Mouse (Mus musculus) embryonic facial prominence, embryonic 11.5 days (tissue): ENCODE measurements around the gene Nav2. TPM values are rescaled to one million over a fixed set of nuclear protein-coding genes. Genes with fewer than 3 reads are reported as not detected.
A peak's percentile ranks its signal among the peaks of the same experiment; 100 is the strongest.

ENCODE experiments used
- ATAC-seq: fragments of 200-750 bp; cut with Nextera tagmentation; replicated peaks from 2 replicates; pipeline ENCODE4 v1.8.0; 2017; ENCODE audit warnings: low read depth; ENCODE audit not compliant: insufficient number of reproducible peaks, low FRiP score, low TSS enrichment
- DNase-seq: peaks from one replicate; pipeline ENCODE4 v3.0.0-alpha.2; 2015; ENCODE audit warnings: low spot score
- H3K27ac ChIP-seq: fragments of 300-500 bp; sonication (generic); replicated peaks from 2 replicates; pipeline ENCODE4 v1.5.1; 2014; ENCODE audit warnings: mild to moderate bottlenecking, low read depth, low read length, control low read depth
- H3K27me3 ChIP-seq: fragments of 300-500 bp; sonication (generic); 2 replicates; pipeline ENCODE4 v1.6.1; 2014; ENCODE audit warnings: mild to moderate bottlenecking, low read length, moderate library complexity, mixed read lengths; ENCODE audit not compliant: control insufficient read depth, insufficient read depth
- H3K36me3 ChIP-seq: fragments of 300-500 bp; sonication (generic); replicated peaks from 2 replicates; pipeline ENCODE4 v1.6.1; 2014; ENCODE audit warnings: low read depth, mild to moderate bottlenecking, low read length, moderate library complexity, mixed read lengths; ENCODE audit not compliant: control insufficient read depth, insufficient read depth
- H3K4me1 ChIP-seq: fragments of 300-500 bp; sonication (generic); 2 replicates; pipeline ENCODE4 v1.6.1; 2014; ENCODE audit warnings: low read length, mixed read lengths; ENCODE audit not compliant: control insufficient read depth, insufficient read depth
- H3K4me2 ChIP-seq: fragments of 300-500 bp; sonication (generic); 2 replicates; pipeline ENCODE4 v1.6.1; 2014; ENCODE audit warnings: low read depth, mild to moderate bottlenecking, control low read depth, low read length, moderate library complexity
- H3K4me3 ChIP-seq: fragments of 300-500 bp; sonication (generic); 2 replicates; pipeline ENCODE4 v1.5.1; 2014; ENCODE audit warnings: low read depth, low read length, control low read depth
- H3K9ac ChIP-seq: fragments of 300-500 bp; sonication (generic); replicated peaks from 2 replicates; pipeline ENCODE4 v1.6.1; 2014; ENCODE audit warnings: mild to moderate bottlenecking, control low read depth, low read length
- H3K9me3 ChIP-seq: fragments of 300-500 bp; sonication (generic); replicated peaks from 2 replicates; pipeline ENCODE4 v1.6.1; 2016; ENCODE audit warnings: mild to moderate bottlenecking, low read length, inconsistent platforms, mixed read lengths; ENCODE audit not compliant: control insufficient read depth
- WGBS: fragments of 180-500 bp; shearing (Covaris S2); extraction: QIAGEN DNeasy Blood & Tissue Kit; methylation state at CpG from one replicate; pipeline ENCODE4 v1.1.7; 2014; 5-methylcytosine and 5-hydroxymethylcytosine counted together
- polyA plus RNA-seq: library from polyadenylated mRNA; unstranded; fragments of >200 nt; fragmentation: Nextera tagmentation; extraction: Ambion mirVana; gene quantifications from 2 replicates; pipeline ENCODE4 v1.2.1, GENCODE M21; 2014

Nav2 gene
- polyA plus RNA-seq, 1 experiment from 2014 or later, result 7.3 TPM

- no peaks in the 10 kb centered on the region for H3K36me3 ChIP-seq
- no peak overlapping the region for H3K27ac ChIP-seq
- no peak for ATAC-seq
- H3K4me2 ChIP-seq, result no peak overlapping the region
- H3K4me1 ChIP-seq, result peaks cover 5% of the 10 kb centered on the region
- no peaks in the 10 kb centered on the region for H3K27me3 ChIP-seq
- DNase-seq, result no peak
- H3K4me3 ChIP-seq, result no peak overlapping the region
- 75% methylated on average over 15 of the region's 15 CpGs for WGBS
- no peaks in the 10 kb centered on the region for H3K9me3 ChIP-seq
- no peak overlapping the region for H3K9ac ChIP-seq
Measured at GRCm38 (mm10) chr7:49545706-49546097, 637.2 kb downstream of the Nav2 start.

GRCm38 (mm10) chr7:49548397-49548796 is 639.9 kb downstream of the Nav2 start:
- ATAC-seq, result no peak
- no peaks in the 10 kb centered on the region for H3K36me3 ChIP-seq
- DNase-seq, result no peak

GRCm38 (mm10) chr7:49553236-49553981 is 644.9 kb downstream of the Nav2 start:
- DNase-seq (peak; percentile 43), ATAC-seq (peak; percentile 31; the same call in 1 of the 2 replicates)
- 37% methylated on average over 11 of the region's 11 CpGs for WGBS
- no peak overlapping the region for H3K27ac ChIP-seq
- no peak overlapping the region for H3K9ac ChIP-seq
- H3K4me2 ChIP-seq, result no peak overlapping the region
- no peak overlapping the region for H3K4me3 ChIP-seq
- no peaks in the 10 kb centered on the region for H3K4me1 ChIP-seq
- no peaks in the 10 kb centered on the region for H3K27me3 ChIP-seq
- no peaks in the 10 kb centered on the region for H3K9me3 ChIP-seq
- no peaks in the 10 kb centered on the region for H3K36me3 ChIP-seq

More at GRCm38 (mm10) chr7:49548397-49548796, 639.9 kb downstream of the Nav2 start:
- H3K27ac ChIP-seq, result no peak overlapping the region
- 90% methylated on average over 11 of the region's 11 CpGs for WGBS
- no peak overlapping the region for H3K4me3 ChIP-seq
- H3K9ac ChIP-seq, result no peak overlapping the region
- H3K27me3 ChIP-seq, result no peaks in the 10 kb centered on the region
- H3K9me3 ChIP-seq, result no peaks in the 10 kb centered on the region
- no peak overlapping the region for H3K4me2 ChIP-seq
- H3K4me1 ChIP-seq, result peaks cover 5% of the 10 kb centered on the region

- H3K27me3 ChIP-seq, result no peaks in the 10 kb centered on the region
- no peak overlapping the region for H3K4me2 ChIP-seq
- no peaks in the 10 kb centered on the region for H3K36me3 ChIP-seq
- H3K4me1 ChIP-seq, result no peaks in the 10 kb centered on the region
- no peak overlapping the region for H3K27ac ChIP-seq
- DNase-seq (peak; percentile 4), ATAC-seq (no peak)
- no peaks in the 10 kb centered on the region for H3K9me3 ChIP-seq
- 84% methylated on average over 12 of the region's 12 CpGs for WGBS
- H3K9ac ChIP-seq, result no peak overlapping the region
- no peak overlapping the region for H3K4me3 ChIP-seq
Measured at GRCm38 (mm10) chr7:49558240-49558640, 649.7 kb downstream of the Nav2 start.

GRCm38 (mm10) chr7:49558895-49559294 is 650.4 kb downstream of the Nav2 start:
- Histone ChIP-seq H3K4me3 (no peak overlapping the region), H3K9ac (no peak overlapping the region), H3K27me3 (no peaks in the 10 kb centered on the region), H3K27ac (no peak overlapping the region), H3K36me3 (no peaks in the 10 kb centered on the region), H3K4me2 (no peak overlapping the region), H3K4me1 (no peaks in the 10 kb centered on the region), H3K9me3 (no peaks in the 10 kb centered on the region)
- no peak for DNase-seq
- ATAC-seq, result no peak
- WGBS, result 87% methylated on average over 5 of the region's 5 CpGs

GRCm38 (mm10) chr7:49560012-49560411 is 651.5 kb downstream of the Nav2 start:
- no peaks in the 10 kb centered on the region for H3K36me3 ChIP-seq
- H3K4me1 ChIP-seq, result no peaks in the 10 kb centered on the region
- no peak overlapping the region for H3K4me2 ChIP-seq
- no peak overlapping the region for H3K4me3 ChIP-seq
- DNase-seq (no peak), ATAC-seq (no peak)
- no peaks in the 10 kb centered on the region for H3K27me3 ChIP-seq
- WGBS, result 59% methylated on average over 4 of the region's 4 CpGs
- H3K9me3 ChIP-seq, result no peaks in the 10 kb centered on the region
- no peak overlapping the region for H3K27ac ChIP-seq
- no peak overlapping the region for H3K9ac ChIP-seq

GRCm38 (mm10) chr7:49562404-49562803 is 653.9 kb downstream of the Nav2 start:
- no peak overlapping the region for H3K9ac ChIP-seq
- WGBS, result 88% methylated on average over 4 of the region's 4 CpGs

GRCm38 (mm10) chr7:49562851-49563250 is 654.3 kb downstream of the Nav2 start:
- 93% methylated on average over 8 of the region's 8 CpGs for WGBS
- no peaks in the 10 kb centered on the region for H3K27me3 ChIP-seq
- H3K27ac ChIP-seq, result no peak overlapping the region
- no peaks in the 10 kb centered on the region for H3K4me1 ChIP-seq
- H3K36me3 ChIP-seq, result no peaks in the 10 kb centered on the region
- H3K4me3 ChIP-seq, result no peak overlapping the region
- H3K9me3 ChIP-seq, result no peaks in the 10 kb centered on the region
- ATAC-seq, result no peak
- H3K9ac ChIP-seq, result no peak overlapping the region
- no peak overlapping the region for H3K4me2 ChIP-seq
- no peak for DNase-seq

More at GRCm38 (mm10) chr7:49562404-49562803, 653.9 kb downstream of the Nav2 start:
- Histone ChIP-seq H3K9me3 (no peaks in the 10 kb centered on the region), H3K27ac (no peak overlapping the region), H3K36me3 (no peaks in the 10 kb centered on the region), H3K4me2 (no peak overlapping the region), H3K4me3 (no peak overlapping the region), H3K4me1 (no peaks in the 10 kb centered on the region), H3K27me3 (no peaks in the 10 kb centered on the region)
- DNase-seq (no peak), ATAC-seq (no peak)
